Mouse (Mus musculus) midbrain, embryonic 15.5 days (tissue): ENCODE results near the gene Lysmd2. TPM values are rescaled to one million over a fixed set of nuclear protein-coding genes. Genes with fewer than 3 reads are reported as not detected.
A peak's percentile ranks its signal among the peaks of the same experiment; 100 is the strongest.
"Not testable (repeated sequence)": the region's sequence is repeated elsewhere in the genome, so short reads cannot be mapped to it uniquely, and the experiment has no call there.

Experiments used
- ATAC-seq: fragments of 200-750 bp; cut with Nextera tagmentation; replicated peaks from 2 replicates; pipeline ENCODE4 v1.8.0; 2017; ENCODE audit warnings: moderate TSS enrichment
- H3K27ac ChIP-seq: fragments of 300-500 bp; sonication (generic); 2 replicates; pipeline ENCODE4 v1.5.1; 2015; ENCODE audit warnings: mild to moderate bottlenecking, inconsistent platforms
- H3K27me3 ChIP-seq: fragments of 300-500 bp; sonication (generic); replicated peaks from 2 replicates; pipeline ENCODE4 v1.6.1; 2015; ENCODE audit warnings: inconsistent platforms
- H3K36me3 ChIP-seq: fragments of 300-500 bp; sonication (generic); replicated peaks from 2 replicates; pipeline ENCODE4 v1.6.1; 2015; ENCODE audit warnings: inconsistent platforms
- H3K4me1 ChIP-seq: fragments of 300-500 bp; sonication (generic); 2 replicates; pipeline ENCODE4 v1.6.1; 2015; ENCODE audit warnings: inconsistent platforms
- H3K4me2 ChIP-seq: fragments of 300-500 bp; sonication (generic); 2 replicates; pipeline ENCODE4 v1.6.1; 2015; ENCODE audit warnings: inconsistent platforms, mild to moderate bottlenecking, moderate library complexity
- H3K4me3 ChIP-seq: fragments of 300-500 bp; sonication (generic); 2 replicates; pipeline ENCODE4 v1.5.1; 2015; ENCODE audit warnings: mild to moderate bottlenecking, inconsistent platforms
- H3K9ac ChIP-seq: fragments of 300-500 bp; sonication (generic); 2 replicates; pipeline ENCODE4 v1.6.1; 2015; ENCODE audit warnings: mild to moderate bottlenecking, inconsistent platforms
- H3K9me3 ChIP-seq: fragments of 300-500 bp; sonication (generic); 2 replicates; pipeline ENCODE4 v1.6.1; 2016; ENCODE audit warnings: inconsistent platforms
- WGBS: fragments of 180-500 bp; shearing (Covaris S2); methylation state at CpG from one replicate; pipeline ENCODE4 v1.1.7; 2015; ENCODE audit warnings: mixed read lengths; 5-methylcytosine and 5-hydroxymethylcytosine counted together
- polyA plus RNA-seq: library from polyadenylated mRNA; unstranded; fragments of >200 nt; fragmentation: Nextera tagmentation; extraction: Ambion mirVana; gene quantifications from 2 replicates; pipeline ENCODE4 v1.2.1, GENCODE M21; 2015

Lysmd2 gene
- polyA plus RNA-seq, 1 experiment from 2014 or later = 27.8 TPM

DNA sequence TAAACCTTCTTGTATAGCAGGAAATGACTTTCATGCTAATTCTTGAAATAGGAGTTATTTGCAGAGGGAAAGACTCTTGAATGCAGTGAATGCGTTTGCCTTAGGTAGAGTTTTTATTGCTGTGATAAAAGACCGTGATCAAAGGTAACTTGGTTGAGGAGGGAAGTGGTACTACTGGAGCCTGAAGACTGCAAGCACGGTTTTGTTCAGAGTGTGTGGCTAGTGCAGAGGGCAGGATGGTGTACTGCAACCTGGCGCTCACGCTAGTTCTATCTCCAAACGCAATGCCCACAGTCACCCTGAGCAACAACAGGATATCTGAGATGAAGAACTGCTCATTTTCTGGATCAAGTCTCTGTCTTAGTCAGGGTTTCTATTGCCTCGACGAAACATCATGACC, 8.1 kb downstream of the Lysmd2 start:
- Histone ChIP-seq H3K27me3 (no peaks in the 10 kb centered on the region), H3K27ac (no peak overlapping the region), H3K4me1 (peaks cover 2% of the 10 kb centered on the region; the same call in 1 of the 2 replicates), H3K36me3 (0 out of 2 replicates have a peak, but pooled peaks cover 2% of the 10 kb centered on the region), H3K9ac (no peak overlapping the region), H3K4me3 (no peak overlapping the region), H3K4me2 (no peak overlapping the region), H3K9me3 (no peaks in the 10 kb centered on the region)
- WGBS = 93% methylated on average over 8 of the region's 8 CpGs
- ATAC-seq = no peak

DNA sequence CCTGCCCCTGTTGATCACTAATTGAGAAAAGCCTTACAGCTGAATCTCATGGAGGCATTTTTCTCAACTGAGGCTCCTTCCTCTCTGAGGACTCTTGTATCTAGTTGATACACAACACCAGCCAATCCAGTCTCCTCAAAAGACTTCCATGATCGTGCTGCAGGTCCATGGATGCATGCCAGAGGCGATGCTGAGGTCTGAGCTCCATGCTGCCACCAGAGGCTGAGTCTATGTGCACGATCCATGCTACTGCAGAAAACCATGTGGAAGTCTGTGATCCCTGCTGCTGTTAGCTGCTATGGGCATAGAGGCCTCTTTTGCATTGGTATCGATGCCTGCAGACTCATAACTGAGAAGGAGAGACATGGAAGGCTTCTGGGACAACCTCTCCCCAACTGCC, 8.7 kb downstream of the Lysmd2 start:
- no peaks in the 10 kb centered on the region for H3K27me3 ChIP-seq
- no peak for ATAC-seq
- 89% methylated on average over 4 of the region's 4 CpGs for WGBS
- H3K36me3 ChIP-seq = 0 out of 2 replicates have a peak, but pooled peaks cover 2% of the 10 kb centered on the region
- no peak overlapping the region for H3K4me3 ChIP-seq
- H3K4me2 ChIP-seq = no peak overlapping the region
- peaks cover 2% of the 10 kb centered on the region; the same call in 1 of the 2 replicates for H3K4me1 ChIP-seq
- H3K9ac ChIP-seq = no peak overlapping the region
- H3K9me3 ChIP-seq = no peaks in the 10 kb centered on the region
- no peak overlapping the region for H3K27ac ChIP-seq

DNA sequence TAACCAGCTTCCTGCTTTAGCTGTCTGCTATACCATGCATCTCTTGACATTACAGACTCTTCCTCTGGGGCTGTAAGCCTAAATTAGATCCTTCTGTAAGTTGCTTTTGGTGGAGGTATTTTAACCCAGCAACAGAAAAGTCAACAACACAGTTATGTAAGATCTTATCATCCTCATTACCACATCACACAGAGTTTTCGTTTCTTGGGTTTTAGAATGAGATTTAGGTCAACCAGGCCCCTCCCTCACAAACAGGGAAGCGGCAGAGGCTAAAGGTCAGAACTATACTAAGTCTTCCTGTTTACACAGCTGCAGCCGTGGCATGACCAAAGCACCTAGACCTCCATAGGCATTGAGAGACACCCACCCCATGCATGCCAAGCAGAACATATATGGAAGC, 19.9 kb downstream of the Lysmd2 start:
- Histone ChIP-seq H3K9me3 (no peaks in the 10 kb centered on the region), H3K4me1 (no peaks in the 10 kb centered on the region), H3K4me2 (no peak overlapping the region), H3K27ac (no peak overlapping the region), H3K9ac (no peak overlapping the region), H3K36me3 (peaks cover 70% of the 10 kb centered on the region), H3K4me3 (no peak overlapping the region), H3K27me3 (no peaks in the 10 kb centered on the region)
- 0 out of 2 replicates have a peak, but pooled peaks have one; percentile 22 for ATAC-seq
- WGBS = 64% methylated on average over 3 of the region's 3 CpGs

DNA sequence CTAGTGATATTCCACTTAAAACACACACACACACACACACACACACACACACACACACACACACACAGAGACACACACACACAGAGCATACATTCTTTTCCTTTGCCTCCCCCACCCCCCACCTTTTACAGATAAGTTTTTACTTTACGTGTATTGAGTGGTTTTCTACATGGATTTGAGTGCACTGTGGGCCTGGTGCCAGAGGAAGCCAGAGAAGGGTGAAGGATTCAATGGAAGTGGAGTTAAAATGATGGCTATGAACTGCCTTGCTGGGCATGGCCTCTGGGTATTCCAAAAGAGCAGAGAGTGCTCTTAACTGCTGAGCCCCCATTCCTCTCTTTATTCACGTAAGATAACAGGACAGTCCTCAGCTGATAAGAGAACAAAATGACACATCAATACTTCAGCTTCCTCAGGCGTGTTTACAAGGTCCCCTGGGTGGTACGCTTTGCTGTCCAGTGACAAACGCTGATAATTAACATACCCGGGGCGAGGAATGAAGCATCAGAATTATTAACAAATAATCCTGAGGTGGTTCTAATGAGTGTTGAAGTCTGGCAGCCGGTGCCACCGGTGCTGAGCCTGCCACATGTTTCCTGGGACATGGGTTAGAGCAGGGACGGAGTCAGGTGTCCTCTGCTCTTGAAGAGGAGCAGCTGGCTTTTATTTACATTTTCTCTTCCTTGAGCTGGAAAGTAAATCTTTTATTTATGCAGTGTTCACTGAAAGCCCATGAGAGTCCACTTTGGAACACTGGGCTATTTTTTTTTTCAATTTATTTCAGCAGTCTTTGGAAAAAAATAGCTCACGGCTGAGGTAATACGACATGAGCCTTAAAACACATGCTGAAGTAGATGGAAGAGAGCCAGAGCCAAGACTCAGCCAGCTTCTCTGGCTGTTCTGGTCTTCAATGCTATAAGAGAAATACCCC, 28.7 kb downstream of the Lysmd2 start:
- Histone ChIP-seq H3K36me3 (peaks cover 36% of the 10 kb centered on the region), H3K9ac (no peak overlapping the region), H3K27ac (no peak overlapping the region), H3K4me2 (no peak overlapping the region), H3K4me3 (no peak overlapping the region), H3K27me3 (no peaks in the 10 kb centered on the region), H3K9me3 (no peaks in the 10 kb centered on the region), H3K4me1 (no peaks in the 10 kb centered on the region)
- ATAC-seq = peak; percentile 50; the same call in 1 of the 2 replicates
- WGBS = 43% methylated on average over 12 of the region's 12 CpGs

DNA sequence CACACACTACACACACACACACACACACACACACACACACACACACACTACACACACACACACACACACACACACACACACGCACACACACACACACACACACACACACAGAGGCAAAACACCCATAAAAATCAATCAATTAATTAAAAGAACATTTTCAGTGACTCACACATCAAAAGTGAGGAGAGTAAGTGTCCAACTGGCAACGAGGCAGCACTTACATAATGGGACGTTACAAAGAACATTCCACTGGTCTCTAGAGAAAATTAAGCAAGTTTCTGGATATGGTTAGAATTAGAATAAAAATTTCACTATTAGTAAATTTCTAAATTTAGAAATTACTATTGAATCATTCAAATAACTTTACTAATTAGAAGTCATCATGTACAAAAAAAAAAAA, 30.9 kb downstream of the Lysmd2 start:
- H3K4me2 ChIP-seq, H3K27ac ChIP-seq, H3K9ac ChIP-seq, ATAC-seq, H3K27me3 ChIP-seq, H3K4me3 ChIP-seq, H3K4me1 ChIP-seq, H3K9me3 ChIP-seq: not testable (repeated sequence)
- H3K36me3 ChIP-seq = peaks cover 41% of the 10 kb centered on the region
- WGBS = 86% methylated on average over 3 of the region's 3 CpGs

DNA sequence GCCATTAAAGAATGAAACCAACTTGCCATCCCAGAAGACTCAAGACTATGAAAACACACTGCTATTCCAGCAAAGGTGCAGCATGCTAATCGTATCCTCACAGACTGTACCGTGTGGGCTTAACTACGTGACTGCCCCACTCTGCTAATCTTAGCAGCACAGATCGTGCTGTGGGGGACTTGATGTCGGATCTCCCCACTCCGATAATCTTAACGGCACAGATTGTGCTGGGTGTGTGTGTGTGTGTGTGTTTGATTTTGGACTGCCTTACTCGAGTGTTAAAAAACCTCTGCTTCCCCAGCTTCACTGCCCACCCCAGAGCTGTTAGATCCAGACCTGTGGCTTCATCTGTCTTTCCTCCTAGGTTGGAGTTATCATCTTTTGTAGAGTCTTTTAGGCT, 35.4 kb downstream of the Lysmd2 start:
- H3K36me3 ChIP-seq = peaks cover 43% of the 10 kb centered on the region
- no peak overlapping the region for H3K4me2 ChIP-seq
- H3K9me3 ChIP-seq = no peaks in the 10 kb centered on the region
- no peaks in the 10 kb centered on the region for H3K4me1 ChIP-seq
- 93% methylated on average over 8 of the region's 8 CpGs for WGBS
- no peak overlapping the region for H3K27ac ChIP-seq
- no peaks in the 10 kb centered on the region for H3K27me3 ChIP-seq
- ATAC-seq = no peak
- H3K4me3 ChIP-seq = no peak overlapping the region
- H3K9ac ChIP-seq = no peak overlapping the region

DNA sequence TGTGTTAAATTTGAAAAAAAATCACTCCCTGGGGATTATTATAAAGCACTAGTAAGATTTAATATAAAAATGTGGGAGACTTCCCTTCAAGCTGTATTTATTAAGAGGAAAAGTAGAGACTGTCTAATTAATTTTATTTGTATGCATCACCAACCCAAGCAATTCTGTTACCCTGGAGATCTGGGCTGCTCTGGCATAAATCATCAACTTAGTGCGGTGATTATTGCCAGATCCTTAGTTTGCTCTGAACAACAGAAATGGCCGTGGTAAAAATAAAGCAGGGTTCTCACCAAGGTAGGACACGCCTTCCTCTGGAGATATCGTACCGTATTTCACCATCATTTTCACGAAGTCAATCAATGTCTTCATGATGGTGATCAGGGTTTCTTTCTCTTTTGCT, 39.8 kb downstream of the Lysmd2 start:
- WGBS = 86% methylated on average over 6 of the region's 6 CpGs
- no peak overlapping the region for H3K27ac ChIP-seq
- no peak overlapping the region for H3K9ac ChIP-seq
- ATAC-seq = no peak
- H3K4me2 ChIP-seq = no peak overlapping the region
- H3K4me3 ChIP-seq = no peak overlapping the region
- no peaks in the 10 kb centered on the region for H3K4me1 ChIP-seq
- peaks cover 37% of the 10 kb centered on the region for H3K36me3 ChIP-seq
- H3K27me3 ChIP-seq = no peaks in the 10 kb centered on the region
- no peaks in the 10 kb centered on the region for H3K9me3 ChIP-seq

DNA sequence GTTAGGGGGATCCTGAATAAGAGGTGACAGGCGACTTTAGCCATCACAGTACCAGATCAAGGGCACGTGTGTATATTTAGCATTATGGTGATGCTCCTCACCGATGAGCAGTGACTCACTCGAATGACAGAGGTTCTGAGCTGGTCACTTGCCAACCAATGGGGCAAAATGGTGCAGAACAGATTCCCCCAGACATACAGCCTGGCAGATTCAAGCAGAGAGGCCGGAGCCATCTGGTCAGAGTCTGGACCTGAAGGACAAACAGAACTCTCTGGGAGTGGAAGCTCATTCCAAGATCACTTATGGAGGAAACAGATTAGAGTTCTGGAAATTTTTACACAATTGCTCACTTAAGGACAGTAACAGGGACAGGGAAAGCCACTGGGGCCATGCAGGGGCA, 41.1 kb downstream of the Lysmd2 start:
- Histone ChIP-seq H3K27ac (no peak overlapping the region), H3K27me3 (no peaks in the 10 kb centered on the region), H3K4me3 (no peak overlapping the region), H3K36me3 (peaks cover 29% of the 10 kb centered on the region; the same call in 1 of the 2 replicates), H3K9me3 (no peaks in the 10 kb centered on the region), H3K4me1 (no peaks in the 10 kb centered on the region), H3K9ac (no peak overlapping the region), H3K4me2 (no peak overlapping the region)
- WGBS = 79% methylated on average over 5 of the region's 5 CpGs
- no peak for ATAC-seq

DNA sequence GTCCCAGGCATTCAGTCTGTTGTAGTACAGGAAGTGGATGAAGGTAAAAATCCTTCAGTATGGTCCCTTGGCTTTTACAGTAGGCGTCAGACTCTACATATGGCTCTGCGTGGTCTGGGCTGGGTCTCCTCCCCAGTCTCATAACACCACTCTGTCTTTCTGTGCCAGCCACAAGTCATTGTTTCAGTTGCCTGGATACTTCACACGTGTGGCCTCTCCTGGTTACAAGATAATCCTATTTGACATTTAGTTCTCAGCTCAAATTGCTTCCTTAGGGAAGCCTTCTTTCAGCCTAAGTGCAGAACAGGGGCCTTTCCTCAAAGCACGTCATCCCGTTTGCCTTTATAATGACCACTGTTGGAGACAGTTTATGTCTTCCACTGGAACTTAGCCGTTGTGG, 47.2 kb downstream of the Lysmd2 start:
- H3K4me3 ChIP-seq = no peak overlapping the region
- H3K9me3 ChIP-seq = no peaks in the 10 kb centered on the region
- peaks cover 62% of the 10 kb centered on the region for H3K36me3 ChIP-seq
- H3K27me3 ChIP-seq = no peaks in the 10 kb centered on the region
- WGBS = 37% methylated on average over 6 of the region's 6 CpGs
- no peak overlapping the region for H3K4me2 ChIP-seq
- H3K4me1 ChIP-seq = no peaks in the 10 kb centered on the region
- H3K27ac ChIP-seq = no peak overlapping the region
- peak; percentile 62; the same call in 1 of the 2 replicates for ATAC-seq
- H3K9ac ChIP-seq = no peak overlapping the region

DNA sequence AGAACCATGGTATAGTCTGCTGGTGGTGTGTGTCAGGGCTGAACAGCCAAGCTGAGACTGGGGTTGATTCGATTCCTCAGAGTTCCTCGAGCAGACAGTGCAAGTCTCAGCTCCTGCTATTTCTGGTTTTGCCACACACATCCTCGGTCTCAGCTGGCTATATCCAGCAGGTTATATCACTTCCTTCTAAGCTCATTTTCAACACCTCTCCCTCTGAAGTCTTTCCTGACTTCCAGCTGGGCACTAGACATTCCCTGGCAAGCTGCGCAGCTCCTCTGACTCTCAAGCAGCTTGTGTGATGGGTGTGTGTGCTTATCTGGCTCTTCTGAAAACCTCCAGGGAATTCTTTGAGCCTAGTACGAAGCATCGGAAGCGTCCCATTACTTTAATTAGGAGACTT, 50.7 kb downstream of the Lysmd2 start:
- no peak overlapping the region for H3K4me3 ChIP-seq
- H3K27me3 ChIP-seq = no peaks in the 10 kb centered on the region
- H3K4me2 ChIP-seq = no peak overlapping the region
- H3K9ac ChIP-seq = no peak overlapping the region
- H3K36me3 ChIP-seq = peaks cover 69% of the 10 kb centered on the region
- no peak overlapping the region for H3K27ac ChIP-seq
- 85% methylated on average over 7 of the region's 7 CpGs for WGBS
- H3K4me1 ChIP-seq = peaks cover 7% of the 10 kb centered on the region
- ATAC-seq = no peak
- no peaks in the 10 kb centered on the region for H3K9me3 ChIP-seq

DNA sequence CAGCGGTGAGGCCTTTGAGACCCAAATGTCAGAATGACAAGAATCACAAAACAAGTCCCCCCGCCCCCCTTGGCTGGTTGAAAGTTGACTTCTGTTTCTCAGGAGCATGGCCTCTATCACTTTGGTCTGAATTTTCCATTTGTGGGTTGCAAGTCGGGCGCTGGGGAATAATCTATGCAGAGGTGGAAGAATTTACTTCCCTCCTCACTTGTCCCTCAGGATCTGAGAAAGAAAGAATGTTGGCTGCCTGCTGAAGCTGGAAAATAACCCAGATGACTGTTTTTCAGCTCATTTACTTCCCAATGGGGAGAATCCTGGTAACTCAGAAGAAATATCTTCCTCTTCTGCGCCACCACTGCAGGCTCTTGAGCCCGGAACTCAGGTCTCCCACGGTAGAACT, 52.8 kb downstream of the Lysmd2 start:
- 82% methylated on average over 7 of the region's 7 CpGs for WGBS
- Histone ChIP-seq H3K27me3 (no peaks in the 10 kb centered on the region), H3K4me1 (peaks cover 20% of the 10 kb centered on the region), H3K36me3 (peaks cover 54% of the 10 kb centered on the region), H3K9ac (no peak overlapping the region), H3K27ac (no peak overlapping the region), H3K4me3 (no peak overlapping the region), H3K9me3 (no peaks in the 10 kb centered on the region), H3K4me2 (no peak overlapping the region)
- ATAC-seq = no peak

DNA sequence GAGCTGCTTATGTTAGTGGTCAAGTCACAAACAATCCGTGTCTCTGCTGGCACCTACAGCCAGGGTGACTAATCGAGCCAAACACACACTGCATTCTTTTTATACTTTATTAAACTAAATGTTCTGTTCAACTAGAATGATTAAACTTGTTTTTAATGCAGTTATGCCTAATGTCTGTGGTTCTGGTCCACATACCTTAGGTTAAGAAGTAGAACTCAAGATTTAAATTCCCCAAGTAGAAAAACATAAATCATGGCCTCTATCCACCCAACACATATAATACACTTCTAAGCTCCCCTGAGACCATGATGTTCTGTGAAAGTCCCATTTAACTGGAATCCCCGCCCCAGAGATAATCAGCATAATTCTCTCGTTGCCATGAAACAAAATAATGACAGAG, 54.1 kb downstream of the Lysmd2 start:
- no peaks in the 10 kb centered on the region for H3K27me3 ChIP-seq
- H3K9me3 ChIP-seq = no peaks in the 10 kb centered on the region
- no peak overlapping the region for H3K27ac ChIP-seq
- ATAC-seq = no peak
- no peak overlapping the region for H3K9ac ChIP-seq
- peaks cover 21% of the 10 kb centered on the region for H3K4me1 ChIP-seq
- 76% methylated on average over 4 of the region's 4 CpGs for WGBS
- no peak overlapping the region for H3K4me3 ChIP-seq
- no peak overlapping the region for H3K4me2 ChIP-seq
- peaks cover 44% of the 10 kb centered on the region for H3K36me3 ChIP-seq

DNA sequence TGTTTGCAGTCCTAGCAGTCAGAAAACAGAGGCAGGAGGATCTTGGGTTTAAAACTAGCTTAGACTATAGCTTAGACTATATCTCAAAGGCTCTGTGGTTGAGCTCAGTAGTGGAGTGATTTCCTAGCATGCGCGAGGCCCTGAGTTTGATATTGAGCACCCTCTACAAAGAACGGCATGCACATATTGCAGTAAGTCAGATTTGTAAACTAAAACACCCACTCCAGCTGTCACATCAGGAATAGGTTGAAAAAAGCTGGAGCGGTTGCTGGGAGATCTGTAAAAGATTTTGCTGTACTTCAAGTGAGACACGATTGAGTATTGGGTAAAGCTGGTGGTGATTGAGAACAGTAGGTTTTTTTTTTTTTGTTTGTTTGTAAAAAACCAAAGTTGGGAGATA, 55.1 kb downstream of the Lysmd2 start:
- 89% methylated on average over 5 of the region's 5 CpGs for WGBS
- H3K9me3 ChIP-seq = no peaks in the 10 kb centered on the region
- no peak overlapping the region for H3K4me2 ChIP-seq
- H3K36me3 ChIP-seq = peaks cover 35% of the 10 kb centered on the region; the same call in 1 of the 2 replicates
- H3K4me3 ChIP-seq = no peak overlapping the region
- no peaks in the 10 kb centered on the region for H3K27me3 ChIP-seq
- no peak overlapping the region for H3K27ac ChIP-seq
- no peak overlapping the region for H3K9ac ChIP-seq
- H3K4me1 ChIP-seq = peaks cover 24% of the 10 kb centered on the region
- ATAC-seq = no peak
